Mouse (Mus musculus) liver, embryonic 15.5 days (tissue): Measurements from ENCODE around the gene Ang4. TPM values are rescaled to one million over a fixed set of nuclear protein-coding genes. Genes with fewer than 3 reads are reported as not detected.
"Not testable (repeated sequence)": the region's sequence is repeated elsewhere in the genome, so short reads cannot be mapped to it uniquely, and the experiment has no call there.

Source experiments
- ATAC-seq: fragments of 200-750 bp; cut with Nextera tagmentation; 2 replicates; pipeline ENCODE4 v1.8.0; 2017; ENCODE audit warnings: moderate number of reproducible peaks, mild to moderate bottlenecking, moderate library complexity; ENCODE audit not compliant: insufficient read depth
- H3K27ac ChIP-seq: fragments of 300-500 bp; sonication (generic); replicated peaks from 2 replicates; pipeline ENCODE4 v1.5.1; 2015; ENCODE audit warnings: mild to moderate bottlenecking, inconsistent platforms
- H3K27me3 ChIP-seq: fragments of 300-500 bp; sonication (generic); 2 replicates; pipeline ENCODE4 v1.6.1; 2015; ENCODE audit warnings: mild to moderate bottlenecking, inconsistent platforms
- H3K36me3 ChIP-seq: fragments of 300-500 bp; sonication (generic); replicated peaks from 2 replicates; pipeline ENCODE4 v1.6.1; 2015; ENCODE audit warnings: moderate library complexity, mild to moderate bottlenecking, inconsistent platforms
- H3K4me1 ChIP-seq: fragments of 300-500 bp; sonication (generic); replicated peaks from 2 replicates; pipeline ENCODE4 v1.6.1; 2015; ENCODE audit warnings: inconsistent platforms
- H3K4me2 ChIP-seq: fragments of 300-500 bp; sonication (generic); 2 replicates; pipeline ENCODE4 v1.6.1; 2015; ENCODE audit warnings: moderate library complexity, mild to moderate bottlenecking, inconsistent platforms
- H3K4me3 ChIP-seq: fragments of 300-500 bp; sonication (generic); replicated peaks from 2 replicates; pipeline ENCODE4 v1.5.1; 2015; ENCODE audit warnings: mild to moderate bottlenecking, inconsistent platforms
- H3K9ac ChIP-seq: fragments of 300-500 bp; sonication (generic); 2 replicates; pipeline ENCODE4 v1.6.1; 2015; ENCODE audit warnings: moderate library complexity, mild to moderate bottlenecking, inconsistent platforms
- H3K9me3 ChIP-seq: fragments of 300-500 bp; sonication (generic); replicated peaks from 2 replicates; pipeline ENCODE4 v1.6.1; 2016; ENCODE audit warnings: inconsistent platforms
- WGBS: fragments of 180-500 bp; shearing (Covaris S2); methylation state at CpG from one replicate; pipeline ENCODE4 v1.1.7; 2015; ENCODE audit warnings: mixed read lengths; ENCODE audit not compliant: insufficient replicate concordance; 5-methylcytosine and 5-hydroxymethylcytosine counted together
- polyA plus RNA-seq: library from polyadenylated mRNA; unstranded; fragments of >200 nt; fragmentation: Nextera tagmentation; extraction: Ambion mirVana; gene quantifications from 2 replicates; pipeline ENCODE4 v1.2.1, GENCODE M21; 2015

The Ang4 gene
- not detected in 2 replicates for polyA plus RNA-seq

GRCm38 (mm10) chr14:51773490-51773889 lies at the start of gene Ang4:
Gene Ang4, minus strand, starts transcription at chr14:51773590.
- Histone ChIP-seq H3K4me3 (no peak within 1 kb of the TSS), H3K9me3 (no peaks in the 10 kb centered on the region), H3K4me1 (no peaks in the 10 kb centered on the region), H3K27me3 (no peaks in the 10 kb centered on the region), H3K36me3 (no peaks in the 10 kb centered on the region), H3K27ac (no peak within 1 kb of the TSS), H3K9ac (no peak within 1 kb of the TSS), H3K4me2 (no peak within 1 kb of the TSS)
- no peak for ATAC-seq
- 55% methylated on average over 5 of the region's 5 CpGs for WGBS

- WGBS: 64% methylated on average over 2 of the region's 2 CpGs
- no peak within 1 kb of the TSS for H3K4me2 ChIP-seq
- no peaks in the 10 kb centered on the region for H3K27me3 ChIP-seq
- H3K9ac ChIP-seq: no peak within 1 kb of the TSS
- no peaks in the 10 kb centered on the region for H3K36me3 ChIP-seq
- no peak within 1 kb of the TSS for H3K27ac ChIP-seq
- no peak within 1 kb of the TSS for H3K4me3 ChIP-seq
- no peak for ATAC-seq
- no peaks in the 10 kb centered on the region for H3K4me1 ChIP-seq
- no peaks in the 10 kb centered on the region for H3K9me3 ChIP-seq
Measured at GRCm38 (mm10) chr14:51799746-51800145, 26.4 kb upstream of the Ang4 start, which contains the start of gene AY358078. Gene AY358078, plus strand, starts transcription at chr14:51800046.

GRCm38 (mm10) chr14:51794106-51794505 lies 20.7 kb upstream of the Ang4 start:
- H3K36me3 ChIP-seq: no peaks in the 10 kb centered on the region
- H3K9ac ChIP-seq: no peak overlapping the region
- no peak overlapping the region for H3K27ac ChIP-seq
- H3K4me2 ChIP-seq: no peak overlapping the region
- H3K27me3 ChIP-seq: no peaks in the 10 kb centered on the region
- no peaks in the 10 kb centered on the region for H3K9me3 ChIP-seq
- H3K4me3 ChIP-seq: no peak overlapping the region
- WGBS: 38% methylated on average over 2 of the region's 2 CpGs
- no peak for ATAC-seq
- no peaks in the 10 kb centered on the region for H3K4me1 ChIP-seq

- no peak overlapping the region for H3K4me2 ChIP-seq
- H3K9me3 ChIP-seq: no peaks in the 10 kb centered on the region
- WGBS: 47% methylated on average over 2 of the region's 2 CpGs
- no peaks in the 10 kb centered on the region for H3K36me3 ChIP-seq
- H3K27me3 ChIP-seq: no peaks in the 10 kb centered on the region
- no peak for ATAC-seq
- no peak overlapping the region for H3K4me3 ChIP-seq
- H3K4me1 ChIP-seq: no peaks in the 10 kb centered on the region
- no peak overlapping the region for H3K9ac ChIP-seq
- H3K27ac ChIP-seq: no peak overlapping the region
Measured at GRCm38 (mm10) chr14:51789196-51789595, 15.8 kb upstream of the Ang4 start.

- no peak overlapping the region for H3K4me2 ChIP-seq
- H3K4me3 ChIP-seq: no peak overlapping the region
- H3K9me3 ChIP-seq: no peaks in the 10 kb centered on the region
- no peak overlapping the region for H3K27ac ChIP-seq
- H3K36me3 ChIP-seq: no peaks in the 10 kb centered on the region
- no peak overlapping the region for H3K9ac ChIP-seq
- no peaks in the 10 kb centered on the region for H3K27me3 ChIP-seq
- no peaks in the 10 kb centered on the region for H3K4me1 ChIP-seq
- ATAC-seq: no peak
- WGBS: 71% methylated on average over 5 of the region's 5 CpGs
Measured at GRCm38 (mm10) chr14:51787061-51787460, 13.7 kb upstream of the Ang4 start.

- ATAC-seq: no peak
- Histone ChIP-seq H3K9me3 (no peaks in the 10 kb centered on the region), H3K4me3 (no peak overlapping the region), H3K27ac (no peak overlapping the region), H3K27me3 (no peaks in the 10 kb centered on the region), H3K36me3 (no peaks in the 10 kb centered on the region), H3K9ac (no peak overlapping the region), H3K4me1 (no peaks in the 10 kb centered on the region), H3K4me2 (no peak overlapping the region)
- 50% methylated on average over 4 of the region's 4 CpGs for WGBS
Measured at GRCm38 (mm10) chr14:51786335-51786734, 12.9 kb upstream of the Ang4 start.

GRCm38 (mm10) chr14:51778865-51779481 lies 5.6 kb upstream of the Ang4 start:
- Histone ChIP-seq H3K4me3 (no peak overlapping the region), H3K36me3 (no peaks in the 10 kb centered on the region), H3K4me1 (no peaks in the 10 kb centered on the region), H3K27ac (no peak overlapping the region), H3K9ac (no peak overlapping the region), H3K27me3 (no peaks in the 10 kb centered on the region), H3K9me3 (no peaks in the 10 kb centered on the region), H3K4me2 (no peak overlapping the region)
- no peak for ATAC-seq
- 61% methylated on average over 4 of the region's 4 CpGs for WGBS

GRCm38 (mm10) chr14:51777791-51778190 lies 4.4 kb upstream of the Ang4 start:
- WGBS: 67% methylated on average over 1 of the region's 1 CpGs

GRCm38 (mm10) chr14:51771378-51771777 lies 2.0 kb downstream of the Ang4 start:
- not testable (repeated sequence) for H3K9me3 ChIP-seq, H3K27me3 ChIP-seq, ATAC-seq, H3K4me3 ChIP-seq, H3K27ac ChIP-seq, H3K4me2 ChIP-seq, H3K36me3 ChIP-seq, H3K9ac ChIP-seq, H3K4me1 ChIP-seq
- 79% methylated on average over 1 of the region's 1 CpGs for whole genome bisulfite sequencing

More at GRCm38 (mm10) chr14:51777791-51778190, 4.4 kb upstream of the Ang4 start:
- Histone ChIP-seq H3K27me3 (no peaks in the 10 kb centered on the region), H3K4me1 (no peaks in the 10 kb centered on the region), H3K4me3 (no peak overlapping the region), H3K9me3 (no peaks in the 10 kb centered on the region), H3K9ac (no peak overlapping the region), H3K27ac (no peak overlapping the region), H3K4me2 (no peak overlapping the region), H3K36me3 (no peaks in the 10 kb centered on the region)
- ATAC-seq: no peak

GRCm38 (mm10) chr14:51755944-51756343 lies 17.4 kb downstream of the Ang4 start:
- no peak for ATAC-seq
- Histone ChIP-seq H3K4me2 (no peak overlapping the region), H3K4me1 (no peaks in the 10 kb centered on the region), H3K27ac (no peak overlapping the region), H3K9ac (no peak overlapping the region), H3K9me3 (no peaks in the 10 kb centered on the region), H3K27me3 (no peaks in the 10 kb centered on the region), H3K4me3 (no peak overlapping the region), H3K36me3 (no peaks in the 10 kb centered on the region)
- 57% methylated on average over 2 of the region's 2 CpGs for WGBS

GRCm38 (mm10) chr14:51740347-51741170 lies 32.8 kb downstream of the Ang4 start:
- no peak for ATAC-seq
- no peaks in the 10 kb centered on the region for H3K4me1 ChIP-seq
- H3K27ac ChIP-seq: no peak overlapping the region
- no peak overlapping the region for H3K4me3 ChIP-seq
- peak overlapping the region; percentile 39 for H3K4me2 ChIP-seq
- WGBS: under 1% methylated on average over 42 of the region's 42 CpGs
- H3K36me3 ChIP-seq: no peaks in the 10 kb centered on the region
- peaks cover 45% of the 10 kb centered on the region for H3K27me3 ChIP-seq
- H3K9ac ChIP-seq: no peak overlapping the region
- H3K9me3 ChIP-seq: no peaks in the 10 kb centered on the region
